Mouse (Mus musculus) small intestine, adult 2 months (tissue): ENCODE results near the gene R3hdm1. TPM values are rescaled to one million over a fixed set of nuclear protein-coding genes. Genes with fewer than 3 reads are reported as not detected.
"Not testable (repeated sequence)": the region's sequence is repeated elsewhere in the genome, so short reads cannot be mapped to it uniquely, and the experiment has no call there.

Experiments
- H3K27ac ChIP-seq: fragments of 200-500 bp; 2 replicates; pipeline ENCODE4 v1.5.1; 2012; ENCODE audit warnings: low read depth, low read length, control low read depth, inconsistent platforms; ENCODE audit not compliant: insufficient read depth
- H3K27me3 ChIP-seq: fragments of 200-500 bp; 2 replicates; pipeline ENCODE4 v1.6.1; 2012; ENCODE audit warnings: mild to moderate bottlenecking, moderate library complexity, low read length, inconsistent platforms; ENCODE audit not compliant: control insufficient read depth, insufficient read depth
- H3K36me3 ChIP-seq: fragments of 200-500 bp; 2 replicates; pipeline ENCODE4 v1.6.1; 2012; ENCODE audit warnings: mild to moderate bottlenecking, low read length, control low read depth, inconsistent platforms; ENCODE audit not compliant: control insufficient read depth, insufficient read depth
- H3K4me1 ChIP-seq: fragments of 200-500 bp; 2 replicates; pipeline ENCODE4 v1.6.1; 2012; ENCODE audit warnings: low read length, inconsistent platforms, mixed read lengths; ENCODE audit not compliant: control insufficient read depth, insufficient read depth, insufficient read length
- H3K4me3 ChIP-seq: fragments of 200-500 bp; 2 replicates; pipeline ENCODE4 v1.5.1; 2012; ENCODE audit warnings: low read depth, mild to moderate bottlenecking, control low read depth, inconsistent platforms, low read length, moderate library complexity
- CTCF ChIP-seq: fragments of 200-500 bp; IDR thresholded peaks from 2 replicates; pipeline ENCODE4 v1.5.1; 2012; ENCODE audit warnings: low read depth, mild to moderate bottlenecking, control low read depth, inconsistent platforms, low read length, moderate library complexity, mixed read lengths; ENCODE audit not compliant: insufficient replicate concordance, insufficient read length; ENCODE audit errors: extremely low read depth
- POLR2A ChIP-seq: fragments of 200-500 bp; IDR thresholded peaks from 2 replicates; pipeline ENCODE4 v1.6.1; 2012; ENCODE audit warnings: low read depth, mild to moderate bottlenecking, control low read depth, inconsistent platforms, low read length, moderate library complexity
- WGBS: fragments of 180-500 bp; shearing (Covaris S2); methylation state at CpG from one replicate; pipeline ENCODE4 v1.1.7; 2018; 5-methylcytosine and 5-hydroxymethylcytosine counted together
- polyA plus RNA-seq: library from polyadenylated mRNA; depleted of rRNA; stranded (reverse); fragments of >200 nt; gene quantifications from 2 replicates; pipeline ENCODE4 v1.2.3, GENCODE M21; 2012

Gene R3hdm1
- polyA plus RNA-seq, 1 experiment = 39.6 TPM

GRCm38 (mm10) chr1:128213261-128213660 is 110.2 kb downstream of the R3hdm1 start:
- no peaks in the 10 kb centered on the region for H3K27me3 ChIP-seq
- H3K4me1 ChIP-seq = no peaks in the 10 kb centered on the region
- 64% methylated on average over 5 of the region's 5 CpGs for WGBS
- peaks cover 25% of the 10 kb centered on the region for H3K36me3 ChIP-seq
- no peak for TF ChIP-seq CTCF
- no peak for TF ChIP-seq POLR2A
- no peak overlapping the region for H3K27ac ChIP-seq
- H3K4me3 ChIP-seq = no peak overlapping the region

- no peak overlapping the region for H3K27ac ChIP-seq
- peaks cover 20% of the 10 kb centered on the region for H3K36me3 ChIP-seq
- WGBS = 86% methylated on average over 2 of the region's 2 CpGs
- TF ChIP-seq POLR2A (no peak), CTCF (no peak)
- H3K27me3 ChIP-seq = no peaks in the 10 kb centered on the region
- no peaks in the 10 kb centered on the region for H3K4me1 ChIP-seq
- H3K4me3 ChIP-seq = no peak overlapping the region
Measured at GRCm38 (mm10) chr1:128221886-128222285, 118.8 kb downstream of the R3hdm1 start.

GRCm38 (mm10) chr1:128223304-128223703 is 120.2 kb downstream of the R3hdm1 start:
- WGBS = 89% methylated on average over 1 of the region's 1 CpGs
- Histone ChIP-seq H3K27ac (no peak overlapping the region), H3K4me3 (no peak overlapping the region), H3K36me3 (peaks cover 17% of the 10 kb centered on the region), H3K4me1 (no peaks in the 10 kb centered on the region), H3K27me3 (no peaks in the 10 kb centered on the region)
- TF ChIP-seq CTCF (peak; percentile 24; the same call in 1 of the 2 replicates), POLR2A (no peak)

- peaks cover 29% of the 10 kb centered on the region for H3K36me3 ChIP-seq
- WGBS = 86% methylated on average over 4 of the region's 4 CpGs
- H3K4me1 ChIP-seq = no peaks in the 10 kb centered on the region
- TF ChIP-seq POLR2A (no peak), CTCF (no peak)
- H3K27me3 ChIP-seq = no peaks in the 10 kb centered on the region
- H3K27ac ChIP-seq = no peak overlapping the region
- H3K4me3 ChIP-seq = no peak overlapping the region
Measured at GRCm38 (mm10) chr1:128235181-128235580, 132.1 kb downstream of the R3hdm1 start.

GRCm38 (mm10) chr1:128243627-128243995 is 140.5 kb downstream of the R3hdm1 start, which contains the start of gene Ubxn4:
Gene Ubxn4, plus strand, starts transcription at chr1:128243964.
- Histone ChIP-seq H3K4me3 (peak within 1 kb of the TSS; percentile 86), H3K4me1 (no peaks in the 10 kb centered on the region), H3K36me3 (peaks cover 1% of the 10 kb centered on the region; the same call in 1 of the 2 replicates), H3K27ac (peak within 1 kb of the TSS; percentile 87), H3K27me3 (no peaks in the 10 kb centered on the region)
- TF ChIP-seq CTCF (no peak), POLR2A (no peak)
- WGBS = 7% methylated on average over 10 of the region's 10 CpGs

GRCm38 (mm10) chr1:128243996-128244726 is 141.1 kb downstream of the R3hdm1 start:
- Histone ChIP-seq H3K27ac (peak overlapping the region; percentile 87), H3K4me1 (no peaks in the 10 kb centered on the region), H3K27me3 (no peaks in the 10 kb centered on the region), H3K4me3 (peak overlapping the region; percentile 86), H3K36me3 (peaks cover 1% of the 10 kb centered on the region; the same call in 1 of the 2 replicates)
- TF ChIP-seq POLR2A = peak; percentile 29; the same call in 1 of the 2 replicates
- TF ChIP-seq CTCF = no peak
- WGBS = under 1% methylated on average over 71 of the region's 71 CpGs

- no peaks in the 10 kb centered on the region for H3K4me1 ChIP-seq
- WGBS = 0% methylated on average over 19 of the region's 19 CpGs
- H3K27me3 ChIP-seq = no peaks in the 10 kb centered on the region
- H3K36me3 ChIP-seq = peaks cover 1% of the 10 kb centered on the region; the same call in 1 of the 2 replicates
- peak overlapping the region; percentile 87; the same call in 1 of the 2 replicates for H3K27ac ChIP-seq
- peak overlapping the region; percentile 86 for H3K4me3 ChIP-seq
- no peak for TF ChIP-seq CTCF
- no peak for TF ChIP-seq POLR2A
Measured at GRCm38 (mm10) chr1:128244727-128245355, 141.7 kb downstream of the R3hdm1 start.

GRCm38 (mm10) chr1:128267061-128267460 is 164.0 kb downstream of the R3hdm1 start:
- not testable (repeated sequence) for H3K4me3 ChIP-seq, H3K27me3 ChIP-seq, H3K27ac ChIP-seq, H3K4me1 ChIP-seq
- 79% methylated on average over 7 of the region's 7 CpGs for WGBS
- H3K36me3 ChIP-seq = peaks cover 69% of the 10 kb centered on the region
